In the genomic region with DNA sequence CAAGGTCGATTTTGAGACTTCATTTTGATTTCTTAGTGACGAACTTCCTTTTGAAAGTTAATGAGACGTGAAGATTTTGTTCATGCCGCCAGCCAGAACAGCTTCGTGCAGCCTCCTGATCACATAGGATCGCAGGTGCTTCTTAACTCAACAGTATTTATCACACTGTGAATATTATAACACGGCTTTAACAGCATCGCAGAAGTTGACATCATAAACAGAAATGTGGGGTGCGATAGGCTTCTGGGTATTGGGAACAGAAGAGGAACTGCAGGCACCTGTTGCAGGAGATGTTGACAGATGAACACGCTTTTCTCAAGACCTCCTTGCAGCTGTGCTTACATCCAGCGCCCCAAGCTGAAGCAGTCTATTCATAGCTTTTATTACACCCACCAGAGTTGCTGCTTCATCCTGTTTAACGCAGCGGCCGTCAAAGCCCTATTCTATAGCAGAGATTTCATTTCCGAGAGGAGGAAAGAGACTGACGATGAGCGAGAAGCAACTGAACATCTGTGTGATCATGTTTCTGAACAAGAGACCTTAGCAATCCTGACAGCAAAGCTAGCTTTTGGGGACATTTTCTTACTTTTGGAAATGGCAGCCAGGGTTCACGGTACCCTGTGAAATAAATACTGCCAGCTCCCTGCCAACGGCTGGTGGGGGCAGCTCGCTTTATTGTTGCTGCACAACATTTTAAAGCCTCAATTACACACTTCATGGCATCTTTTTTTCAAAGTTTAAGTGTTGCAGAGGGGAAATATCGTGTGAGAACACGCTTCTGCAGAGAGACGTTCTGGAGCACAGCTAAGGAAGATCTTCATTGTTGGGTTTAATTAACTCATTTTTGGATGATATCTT, we compare ENCODE assay signal across 12 mouse cellular contexts. TPM values are rescaled to one million over a fixed set of nuclear protein-coding genes. Genes with fewer than 3 reads are reported as not detected.
DNase-seq lines count a peak whose midpoint lies in the region; ATAC-seq lines count a peak whose summit lies in the region.
"Had no signal": no experiment of that assay in that cellular context is flagged by ENCODE, and none has a peak within 500 bp of the region (broad histone marks: within the 10 kb centered on the region; RNA-seq: fewer than 3 reads in every experiment).

No protein-coding gene starts in this region.

- 0 out of 2 replicates have a peak overlapping the region, but pooled peaks have one; percentile 17 for H3K27ac ChIP-seq in limb, embryonic 12.5 days
- H3K27ac ChIP-seq in limb, embryonic 10.5 days, result no peak overlapping the region
- no peak overlapping the region for H3K27ac ChIP-seq in forebrain, embryonic 15.5 days (replicated peaks)
- H3K27ac ChIP-seq: intestine, embryonic 15.5 days; lung, embryonic 15.5 days had no signal

- peaks cover 18% of the 10 kb centered on the region; the same call in 1 of the 2 replicates for H3K4me1 ChIP-seq in limb, embryonic 12.5 days (replicated peaks)
- H3K4me1 ChIP-seq in limb, embryonic 10.5 days, result 0 out of 2 replicates have a peak, but pooled peaks cover 3% of the 10 kb centered on the region
- peaks cover 10% of the 10 kb centered on the region for H3K4me1 ChIP-seq in forebrain, embryonic 15.5 days
- H3K4me1 ChIP-seq: intestine, embryonic 15.5 days; lung, embryonic 15.5 days had no signal

- peak; percentile 52; the same call in 1 of the 2 replicates for ATAC-seq in limb, embryonic 12.5 days (ENCODE audit: insufficient number of reproducible peaks, insufficient read depth, low FRiP score, low TSS enrichment, low read depth)
- peak; percentile 82 for ATAC-seq in forebrain, embryonic 15.5 days (replicated peaks)
- no peak for ATAC-seq in erythroid progenitor cell, adult 5-6 weeks (replicated peaks; ENCODE audit: low FRiP score, poor library complexity, severe bottlenecking)
- ATAC-seq: intestine, embryonic 15.5 days had no signal

- H3K4me2 ChIP-seq in limb, embryonic 12.5 days, result peak overlapping the region; percentile 36
- H3K4me2 ChIP-seq in forebrain, embryonic 15.5 days (replicated peaks), result peak overlapping the region; percentile 26
- H3K4me2 ChIP-seq: heart, embryonic 11.5 days; intestine, embryonic 15.5 days; lung, embryonic 15.5 days had no signal

- H3K4me3 ChIP-seq in limb, embryonic 12.5 days (replicated peaks), result no peak overlapping the region
- no peak overlapping the region for H3K4me3 ChIP-seq in limb, embryonic 10.5 days
- no peak overlapping the region for H3K4me3 ChIP-seq in forebrain, embryonic 15.5 days
- H3K4me3 ChIP-seq: intestine, embryonic 15.5 days; lung, embryonic 15.5 days had no signal

- DNase-seq in limb, embryonic 10.5 days (ENCODE audit: low spot score), result no peak
- peak; percentile 11 to 29 for DNase-seq in left cerebral cortex, adult 9 months (ENCODE audit: low spot score in 2 of 2)
- peak; percentile 45 to 70 for DNase-seq in right cerebral cortex, postnatal 10 days (ENCODE audit: low spot score in 2 of 2)
- DNase-seq in cerebellum, adult 8-10 months, result no peak
- DNase-seq in heart, adult 8-10 months (ENCODE audit: low spot score), result no peak
- DNase-seq: cerebellum, postnatal 10 days had no signal

- 51% methylated on average over 23 of the region's 23 CpGs for WGBS in limb, embryonic 12.5 days
- 87% methylated on average over 23 of the region's 23 CpGs for WGBS in limb, embryonic 10.5 days
- 27% methylated on average over 23 of the region's 23 CpGs for WGBS in forebrain, embryonic 15.5 days

- no peaks in the 10 kb centered on the region for H3K36me3 ChIP-seq in limb, embryonic 12.5 days
- H3K36me3 ChIP-seq in limb, embryonic 10.5 days, result no peaks in the 10 kb centered on the region
- H3K36me3 ChIP-seq in forebrain, embryonic 15.5 days, result no peaks in the 10 kb centered on the region
- H3K36me3 ChIP-seq: intestine, embryonic 15.5 days; lung, embryonic 15.5 days had no signal

- peaks cover 5% of the 10 kb centered on the region; the same call in 1 of the 2 replicates for H3K9me3 ChIP-seq in limb, embryonic 12.5 days
- H3K9me3 ChIP-seq in limb, embryonic 10.5 days (replicated peaks), result no peaks in the 10 kb centered on the region
- H3K9me3 ChIP-seq in forebrain, embryonic 15.5 days, result no peaks in the 10 kb centered on the region
- H3K9me3 ChIP-seq: intestine, embryonic 15.5 days; lung, embryonic 15.5 days had no signal

- no peak overlapping the region for H3K9ac ChIP-seq in limb, embryonic 12.5 days (replicated peaks)
- H3K9ac ChIP-seq in forebrain, embryonic 15.5 days (replicated peaks), result no peak overlapping the region
- H3K9ac ChIP-seq: intestine, embryonic 15.5 days; lung, embryonic 15.5 days had no signal

- no peaks in the 10 kb centered on the region for H3K27me3 ChIP-seq in limb, embryonic 12.5 days
- 0 out of 2 replicates have a peak, but pooled peaks cover 5% of the 10 kb centered on the region for H3K27me3 ChIP-seq in limb, embryonic 10.5 days (ENCODE audit: low read depth, poor library complexity, severe bottlenecking)
- H3K27me3 ChIP-seq in forebrain, embryonic 15.5 days, result no peaks in the 10 kb centered on the region
- H3K27me3 ChIP-seq: intestine, embryonic 15.5 days; lung, embryonic 15.5 days had no signal

RNA-seq across cellular contexts. Expression of a gene that starts 12.3 kb away (rescaled TPM):
- polyA plus RNA-seq in limb, embryonic 12.5 days (2016; fragmentation: Nextera tagmentation; extraction: Ambion mirVana), result 19.7 and 20.3 TPM in 2 replicates
- 3.2 and 6.0 TPM in 2 replicates for polyA plus RNA-seq in limb, embryonic 10.5 days (2016; fragmentation: Nextera tagmentation; extraction: Ambion mirVana)
- 2.4 and 2.8 TPM in 2 replicates for polyA plus RNA-seq in forebrain, embryonic 15.5 days (2015; fragmentation: Nextera tagmentation; extraction: Ambion mirVana)
- total RNA-seq in erythroid progenitor cell, adult 5-6 weeks (2015; ENCODE audit: low replicate concordance), result not detected in 2 replicates
- total RNA-seq in erythroid progenitor cell, adult 5-6 weeks (2017; ENCODE audit: low replicate concordance), result not detected in 2 replicates
- under 1 TPM in 3 of 4 experiments, not detected in 1; 0.16 to 0.24 (median 0.19) TPM for total RNA-seq in heart, adult 8-10 months (2022)

Comparison
In these comparisons a context has a peak if more than half of its experiments do, and no peak if none do; other contexts are left out.
1. DNase-seq: peak in left cerebral cortex, adult 9 months (2 of 2) and right cerebral cortex, postnatal 10 days (2 of 2); none in limb, embryonic 10.5 days (single experiment), cerebellum, adult 8-10 months (single experiment) and heart, adult 8-10 months (single experiment).